Mouse (Mus musculus): ENCODE results near the gene Hist1h2ai. TPM values are rescaled to one million over a fixed set of nuclear protein-coding genes. Genes with fewer than 3 reads are reported as not detected.
"Not testable (repeated sequence)": the region's sequence is repeated elsewhere in the genome, so short reads cannot be mapped to it uniquely, and the experiment has no call there.

Gene Hist1h2ai
- polyA plus RNA-seq, 1 experiment: 19.2 TPM

GRCm38 (mm10) chr13:21722373-21722925 is 6.2 kb downstream of the Hist1h2ai start:
- WGBS: 5% methylated on average over 11 of the region's 11 CpGs
- Histone ChIP-seq H3K27ac (ENCODE audit: control insufficient read depth, insufficient read depth, low read depth, low read length, poor library complexity) (peak overlapping the region; percentile 91), H3K4me1 (ENCODE audit: control insufficient read depth, insufficient read depth, low read length) (no peaks in the 10 kb centered on the region; the same call in 1 of the 2 replicates), H3K4me3 (replicated peaks; ENCODE audit: control insufficient read depth, low read depth, low read length) (no peak overlapping the region)
- TF ChIP-seq POLR2A (IDR thresholded peaks at IDR 0.05; ENCODE audit: borderline replicate concordance, control insufficient read depth, low read depth, low read length) (no peak), CTCF (IDR thresholded peaks at IDR 0.05; ENCODE audit: control insufficient read depth, insufficient read depth, low read length) (no peak)

DNA sequence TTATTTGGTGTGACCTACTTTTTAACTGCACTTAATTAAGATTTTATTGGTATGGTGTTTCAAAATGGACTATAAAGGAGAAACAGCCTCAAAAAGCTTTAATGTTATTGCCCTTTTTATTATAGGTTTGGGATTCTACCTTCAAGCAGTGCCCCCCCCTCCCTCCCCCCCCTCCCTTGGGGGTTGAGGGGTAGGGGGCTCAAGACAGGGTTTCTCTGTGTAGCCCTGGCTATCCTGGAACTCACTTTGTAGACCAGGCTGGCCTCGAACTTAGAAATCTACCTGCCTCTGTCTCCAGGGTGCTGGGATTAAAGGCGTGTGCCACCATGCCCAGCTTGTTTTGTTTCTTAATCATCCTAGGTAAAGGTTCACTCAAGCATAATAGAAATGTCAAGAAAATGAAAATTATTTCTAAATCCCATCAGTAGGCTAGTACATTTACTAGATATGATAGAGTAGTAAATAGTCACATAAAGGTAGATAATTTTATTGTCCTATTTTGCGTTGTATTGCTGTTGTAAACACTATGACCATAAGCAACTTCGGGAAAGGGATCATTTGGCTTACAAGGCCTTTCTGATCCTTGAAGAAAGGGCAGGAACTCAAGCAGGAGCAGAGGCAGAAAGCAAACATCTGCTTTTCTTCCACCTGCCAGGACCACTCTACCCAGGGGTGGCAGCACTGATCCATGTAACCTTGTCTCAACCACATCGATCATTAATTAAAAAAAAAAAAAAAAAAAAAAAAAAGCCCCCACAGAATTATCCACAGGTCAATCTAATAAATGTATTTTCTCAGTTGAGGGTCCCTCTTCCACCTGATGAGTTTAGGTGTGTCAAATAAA is 7.0 kb downstream of the Hist1h2ai start:
- Histone ChIP-seq H3K4me3 (replicated peaks; ENCODE audit: control insufficient read depth, low read depth, low read length) (no peak overlapping the region), H3K4me1 (ENCODE audit: control insufficient read depth, insufficient read depth, low read length) (no peaks in the 10 kb centered on the region; the same call in 1 of the 2 replicates), H3K27ac (ENCODE audit: control insufficient read depth, insufficient read depth, low read depth, low read length, poor library complexity) (no peak overlapping the region)
- 47% methylated on average over 5 of the region's 5 CpGs for WGBS
- TF ChIP-seq POLR2A (IDR thresholded peaks at IDR 0.05; ENCODE audit: borderline replicate concordance, control insufficient read depth, low read depth, low read length) (no peak), CTCF (IDR thresholded peaks at IDR 0.05; ENCODE audit: control insufficient read depth, insufficient read depth, low read length) (no peak)

DNA sequence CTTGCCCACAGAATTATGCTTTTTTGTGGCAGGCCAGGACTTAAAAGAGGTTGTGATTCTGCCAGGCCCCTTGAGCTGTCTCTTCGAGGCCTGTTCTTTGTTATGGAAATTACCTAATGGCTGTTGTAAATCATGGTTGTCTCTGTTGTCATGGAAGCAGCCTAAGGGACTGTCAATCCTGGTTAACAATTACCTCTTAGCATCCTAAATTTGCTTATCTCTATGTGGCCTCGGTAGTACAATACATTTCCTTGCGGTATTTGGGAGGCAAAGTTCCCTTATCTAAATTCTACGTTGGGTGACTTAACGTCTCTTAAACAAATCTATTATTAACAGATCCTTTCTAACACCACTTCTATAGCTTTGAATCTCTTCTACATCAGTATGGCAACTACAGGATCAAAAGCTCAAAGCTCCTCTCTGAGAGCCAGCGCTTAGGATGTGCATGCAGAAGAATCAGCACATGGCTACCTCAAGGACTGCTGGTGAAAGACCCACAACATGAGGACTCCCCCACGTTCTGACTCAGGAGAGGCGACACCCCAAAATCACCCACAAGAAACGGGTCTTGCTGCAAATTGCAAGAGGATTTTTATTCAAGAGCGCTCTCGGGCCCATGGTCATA is 11.8 kb downstream of the Hist1h2ai start:
- no peaks in the 10 kb centered on the region; the same call in 1 of the 2 replicates for H3K4me1 ChIP-seq (ENCODE audit: control insufficient read depth, insufficient read depth, low read length)
- WGBS: 75% methylated on average over 11 of the region's 11 CpGs
- no peak overlapping the region for H3K27ac ChIP-seq (ENCODE audit: control insufficient read depth, insufficient read depth, low read depth, low read length, poor library complexity)
- H3K4me3 ChIP-seq (replicated peaks; ENCODE audit: control insufficient read depth, low read depth, low read length): no peak overlapping the region
- TF ChIP-seq POLR2A (IDR thresholded peaks at IDR 0.05; ENCODE audit: borderline replicate concordance, control insufficient read depth, low read depth, low read length) (no peak), CTCF (IDR thresholded peaks at IDR 0.05; ENCODE audit: control insufficient read depth, insufficient read depth, low read length) (no peak)

GRCm38 (mm10) chr13:21729544-21729943 is 13.3 kb downstream of the Hist1h2ai start:
- TF ChIP-seq CTCF (IDR thresholded peaks at IDR 0.05; ENCODE audit: control insufficient read depth, insufficient read depth, low read length) (no peak), POLR2A (IDR thresholded peaks at IDR 0.05; ENCODE audit: borderline replicate concordance, control insufficient read depth, low read depth, low read length) (no peak)
- H3K4me1 ChIP-seq (ENCODE audit: control insufficient read depth, insufficient read depth, low read length): peaks cover 5% of the 10 kb centered on the region

DNA sequence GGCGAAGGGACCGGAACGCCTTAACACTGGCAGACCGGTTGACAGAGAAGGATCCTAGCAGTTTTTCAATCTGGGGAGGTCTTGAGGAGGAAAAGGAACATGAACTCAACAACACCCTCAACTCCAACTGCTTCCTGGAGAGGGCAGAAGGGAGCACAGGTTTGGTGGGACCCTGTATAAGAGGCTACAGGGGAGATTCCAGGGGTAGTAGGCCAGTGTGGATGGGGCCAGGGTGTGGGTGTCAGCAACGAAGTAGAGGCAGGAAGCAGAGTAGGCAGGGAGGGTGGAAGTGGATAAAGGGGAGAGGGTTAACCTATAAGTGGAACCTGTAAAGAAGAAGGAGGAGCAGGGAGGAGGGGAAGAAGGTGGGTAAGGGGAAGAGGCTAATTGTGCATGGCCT is 17.2 kb downstream of the Hist1h2ai start:
- WGBS: 80% methylated on average over 5 of the region's 5 CpGs
- H3K4me3 ChIP-seq (replicated peaks; ENCODE audit: control insufficient read depth, low read depth, low read length): no peak overlapping the region
- no peak overlapping the region for H3K27ac ChIP-seq (ENCODE audit: control insufficient read depth, insufficient read depth, low read depth, low read length, poor library complexity)
- no peak for TF ChIP-seq CTCF (IDR thresholded peaks at IDR 0.05; ENCODE audit: control insufficient read depth, insufficient read depth, low read length)
- no peak for TF ChIP-seq POLR2A (IDR thresholded peaks at IDR 0.05; ENCODE audit: borderline replicate concordance, control insufficient read depth, low read depth, low read length)
- H3K4me1 ChIP-seq (ENCODE audit: control insufficient read depth, insufficient read depth, low read length): peaks cover 5% of the 10 kb centered on the region

More at GRCm38 (mm10) chr13:21729544-21729943, 13.3 kb downstream of the Hist1h2ai start:
- 73% methylated on average over 1 of the region's 1 CpGs for WGBS
- H3K4me3 ChIP-seq (replicated peaks; ENCODE audit: control insufficient read depth, low read depth, low read length): no peak overlapping the region
- no peak overlapping the region for H3K27ac ChIP-seq (ENCODE audit: control insufficient read depth, insufficient read depth, low read depth, low read length, poor library complexity)

DNA sequence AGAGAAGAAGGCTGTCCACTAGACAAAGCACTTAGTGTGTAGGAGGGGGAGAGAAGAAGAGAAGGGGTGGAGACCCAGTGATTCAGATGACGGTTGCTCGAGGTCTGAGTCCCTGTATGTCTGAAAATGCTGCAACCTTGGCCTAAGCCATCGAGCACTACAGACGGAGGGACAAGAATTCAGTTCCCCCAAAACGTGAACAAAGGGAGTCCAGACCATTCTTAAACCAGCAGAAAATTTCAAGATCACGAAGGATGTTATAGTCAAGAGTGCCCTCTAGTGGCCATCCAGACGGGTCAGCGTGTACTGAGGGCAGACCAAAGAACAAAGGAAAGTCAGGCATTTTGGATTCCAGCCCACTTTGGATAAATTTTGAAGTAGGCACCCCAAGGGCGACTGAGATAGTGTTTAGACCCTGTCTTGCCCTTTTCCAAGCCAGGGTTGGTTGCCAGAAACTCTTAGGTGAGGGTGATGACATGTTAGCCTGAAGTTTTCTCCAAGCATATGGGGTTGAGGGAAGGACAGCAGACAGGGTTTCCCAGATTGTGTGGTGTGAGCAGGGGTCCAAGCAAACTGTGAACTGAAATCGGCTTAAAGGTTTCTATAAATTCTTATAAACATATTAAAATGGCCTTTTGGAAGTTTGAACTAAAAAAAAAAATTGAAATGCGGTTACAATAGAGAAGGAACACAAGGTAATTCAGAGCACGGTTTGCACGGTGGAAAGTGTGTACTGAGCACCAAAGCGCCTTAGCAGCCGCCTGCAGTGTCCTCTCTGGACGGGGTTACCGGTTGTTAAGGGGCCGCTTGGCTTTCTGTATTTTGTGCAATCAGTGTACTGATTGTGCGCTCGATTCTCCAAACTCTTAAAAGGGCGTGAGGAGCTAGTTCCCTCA is 18.0 kb downstream of the Hist1h2ai start:
- peak overlapping the region; percentile 93 for H3K27ac ChIP-seq (ENCODE audit: control insufficient read depth, insufficient read depth, low read depth, low read length, poor library complexity)
- peaks cover 5% of the 10 kb centered on the region for H3K4me1 ChIP-seq (ENCODE audit: control insufficient read depth, insufficient read depth, low read length)
- WGBS: under 1% methylated on average over 21 of the region's 21 CpGs
- peak; percentile 77 for TF ChIP-seq CTCF (IDR thresholded peaks at IDR 0.05; ENCODE audit: control insufficient read depth, insufficient read depth, low read length)
- no peak for TF ChIP-seq POLR2A (IDR thresholded peaks at IDR 0.05; ENCODE audit: borderline replicate concordance, control insufficient read depth, low read depth, low read length)
- H3K4me3 ChIP-seq (replicated peaks; ENCODE audit: control insufficient read depth, low read depth, low read length): peak overlapping the region; percentile 54

- H3K27ac ChIP-seq (ENCODE audit: control insufficient read depth, insufficient read depth, low read depth, low read length, poor library complexity): peak within 1 kb of the TSS; percentile 93
- peak within 1 kb of the TSS; percentile 67 for H3K4me3 ChIP-seq (replicated peaks; ENCODE audit: control insufficient read depth, low read depth, low read length)
- WGBS: under 1% methylated on average over 51 of the region's 56 CpGs
- peak; percentile 98 for TF ChIP-seq POLR2A (IDR thresholded peaks at IDR 0.05; ENCODE audit: borderline replicate concordance, control insufficient read depth, low read depth, low read length)
- not testable (repeated sequence) for H3K4me1 ChIP-seq (ENCODE audit: control insufficient read depth, insufficient read depth, low read length)
These were observed 18.9 kb downstream of the Hist1h2ai start, which contains the start of gene Hist1h4j for GRCm38 (mm10) chr13:21734906-21735767. Gene Hist1h4j, plus strand, starts transcription at chr13:21735064.

Measured in bone marrow, adult 2 months (tissue).